Mouse (Mus musculus) skeletal muscle tissue, adult 2 months (tissue): Measurements from ENCODE around the gene Msantd3.

Source experiments
- DNase-seq: peaks from one replicate; pipeline ENCODE4 v3.0.0-alpha.2; 2012; ENCODE audit warnings: low read depth, low spot score

The Msantd3 gene

DNA sequence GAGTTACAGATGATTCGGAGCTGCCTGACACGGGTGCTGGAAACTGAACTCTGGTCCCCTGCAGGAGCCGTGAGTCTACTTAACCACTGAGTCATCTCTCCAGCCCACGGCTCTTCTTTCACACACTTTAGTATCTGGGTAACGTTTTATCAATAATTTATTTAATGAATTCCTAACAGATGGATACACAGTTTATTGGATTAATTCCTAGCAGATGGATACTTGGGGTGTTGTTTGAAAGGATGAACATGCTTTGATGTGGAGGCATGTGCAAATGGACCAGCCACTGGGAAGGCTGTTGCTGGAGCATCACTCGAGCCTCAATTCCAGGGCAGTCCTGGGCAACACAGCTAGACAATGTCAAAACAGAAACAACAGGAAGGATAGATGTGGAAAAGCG lies 56.4 kb downstream of the Msantd3 start:
- DNase-seq, result no peak

GRCm38 (mm10) chr4:48605650-48606049 lies 65.9 kb downstream of the Msantd3 start:
- DNase-seq, result no peak

- DNase-seq, result no peak
These were observed 69.8 kb downstream of the Msantd3 start for GRCm38 (mm10) chr4:48609485-48609884.

- no peak for DNase-seq
These were observed 70.5 kb downstream of the Msantd3 start for GRCm38 (mm10) chr4:48610251-48610650.
